8 mouse cellular contexts compared by ENCODE assay signal in the genomic region with DNA sequence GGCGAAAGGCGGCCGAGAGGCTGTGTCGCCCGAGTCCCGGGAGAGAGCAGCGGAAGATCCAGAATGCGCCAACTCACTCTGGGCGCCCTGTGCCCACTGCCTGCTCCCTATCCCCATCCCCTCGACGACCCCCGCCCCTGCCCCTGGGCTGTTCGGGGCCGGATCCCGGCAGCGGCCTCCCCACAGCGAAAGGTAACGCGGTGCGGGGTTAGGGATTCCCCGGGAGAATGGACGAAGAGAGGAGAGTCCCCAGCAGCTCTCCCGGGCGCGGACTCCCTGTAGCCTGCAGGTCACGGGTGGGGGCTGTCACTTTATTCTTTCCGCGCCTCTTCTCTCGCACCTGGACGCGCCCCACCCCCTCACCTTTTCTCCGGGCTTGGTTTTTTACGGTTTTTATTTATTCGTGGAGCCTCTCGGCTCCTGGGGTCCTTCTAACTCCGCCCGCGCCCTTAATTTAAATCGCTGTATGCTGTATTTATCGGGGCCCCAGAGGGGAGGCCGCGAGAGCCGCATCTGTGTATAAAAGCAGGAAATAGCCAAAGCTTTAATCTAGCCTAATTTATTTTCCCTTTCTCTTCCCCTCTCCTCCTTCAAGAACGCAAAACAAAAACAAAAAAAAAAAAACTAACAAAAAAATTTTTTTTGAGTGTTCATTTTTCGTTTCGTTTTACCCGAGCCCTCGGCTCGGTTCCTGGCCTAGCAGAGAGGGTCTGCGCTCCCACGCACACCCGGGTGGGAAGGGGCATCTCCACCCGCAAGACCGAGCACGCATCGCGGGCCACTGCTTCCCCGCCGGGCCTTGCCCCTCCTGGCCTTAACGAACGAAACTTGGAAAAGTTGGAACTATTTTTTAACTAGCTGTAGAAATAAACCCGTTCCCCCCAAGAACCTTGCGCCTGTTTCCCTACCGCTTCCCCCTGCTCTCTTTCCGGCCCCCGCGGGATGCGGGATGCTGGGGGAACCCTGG. TPM values are rescaled to one million over a fixed set of nuclear protein-coding genes. Genes with fewer than 3 reads are reported as not detected.
A peak's percentile ranks its signal among the peaks of the same experiment; 100 is the strongest.
DNase-seq lines count a peak whose midpoint lies in the region; ATAC-seq and TF ChIP-seq lines count a peak whose summit lies in the region.

No protein-coding gene starts in this region.

- no peaks in the 10 kb centered on the region for H3K9me3 ChIP-seq in embryonic facial prominence, embryonic 10.5 days
- H3K9me3 ChIP-seq in hindbrain, postnatal 0 days (ENCODE audit: low read length), result no peaks in the 10 kb centered on the region
- no peaks in the 10 kb centered on the region for H3K9me3 ChIP-seq in midbrain, postnatal 0 days (ENCODE audit: low read length)

- no peak overlapping the region for H3K9ac ChIP-seq in hindbrain, postnatal 0 days (replicated peaks; ENCODE audit: low read length)
- H3K9ac ChIP-seq in midbrain, postnatal 0 days (replicated peaks; ENCODE audit: low read length, poor library complexity, severe bottlenecking), result peak overlapping the region; percentile 60

- peak overlapping the region; percentile 75 for H3K4me2 ChIP-seq in hindbrain, postnatal 0 days (ENCODE audit: low read depth, low read length)
- H3K4me2 ChIP-seq in midbrain, postnatal 0 days (ENCODE audit: low read depth, low read length, poor library complexity, severe bottlenecking), result peak overlapping the region; percentile 80

- peaks cover 100% of the 10 kb centered on the region for H3K27me3 ChIP-seq in embryonic facial prominence, embryonic 10.5 days (replicated peaks; ENCODE audit: low read depth, poor library complexity, severe bottlenecking)
- H3K27me3 ChIP-seq in hindbrain, postnatal 0 days (ENCODE audit: insufficient read depth, low read length), result peaks cover 68% of the 10 kb centered on the region
- H3K27me3 ChIP-seq in midbrain, postnatal 0 days (ENCODE audit: insufficient read depth, low read length), result peaks cover 18% of the 10 kb centered on the region; the same call in 1 of the 2 replicates

- peak; percentile 30 for DNase-seq in kidney, adult 18-20 months
- no peak for DNase-seq in kidney, adult 9 months
- peak; percentile 68 for DNase-seq in embryonic facial prominence, embryonic 10.5 days (ENCODE audit: low spot score)
- no peak for DNase-seq in hindbrain, postnatal 0 days (ENCODE audit: low spot score)
- DNase-seq in midbrain, postnatal 0 days (ENCODE audit: low spot score), result no peak
- DNase-seq in frontal cortex, postnatal 36 days (ENCODE audit: low spot score in 2 of 2), result no peak
- DNase-seq in yolk sac, embryonic 10.5 days (ENCODE audit: low spot score), result no peak
- DNase-seq in left cerebral cortex, postnatal 36 days (ENCODE audit: low spot score in 2 of 2), result no peak

- no peaks in the 10 kb centered on the region for H3K36me3 ChIP-seq in embryonic facial prominence, embryonic 10.5 days (replicated peaks)
- H3K36me3 ChIP-seq in hindbrain, postnatal 0 days (ENCODE audit: insufficient read depth, low read length), result no peaks in the 10 kb centered on the region
- H3K36me3 ChIP-seq in midbrain, postnatal 0 days (ENCODE audit: insufficient read depth, low read length), result no peaks in the 10 kb centered on the region

- H3K4me3 ChIP-seq in embryonic facial prominence, embryonic 10.5 days, result peak overlapping the region; percentile 75
- peak overlapping the region; percentile 43 for H3K4me3 ChIP-seq in hindbrain, postnatal 0 days (ENCODE audit: low read length)
- H3K4me3 ChIP-seq in midbrain, postnatal 0 days (ENCODE audit: low read depth, low read length), result peak overlapping the region; percentile 51

- ATAC-seq in hindbrain, postnatal 0 days, result no peak
- no peak for ATAC-seq in midbrain, postnatal 0 days (ENCODE audit: low FRiP score)

- intact Hi-C loops in left cerebral cortex, postnatal 36 days (cut with DNase I), result loop anchor here (10.0 kb wide), 1 partner anchor 265 kb away; no protein-coding TSS in a partner anchor

- no peak for TF ChIP-seq CTCF in hindbrain, postnatal 0 days (IDR thresholded peaks at IDR 0.05; ENCODE audit: low read depth)
- no peak for TF ChIP-seq CTCF in midbrain, postnatal 0 days (IDR thresholded peaks at IDR 0.05)

- H3K27ac ChIP-seq in embryonic facial prominence, embryonic 10.5 days (replicated peaks), result no peak overlapping the region
- H3K27ac ChIP-seq in hindbrain, postnatal 0 days, result no peak overlapping the region
- H3K27ac ChIP-seq in midbrain, postnatal 0 days (ENCODE audit: low read depth, low read length), result no peak overlapping the region

- WGBS in embryonic facial prominence, embryonic 10.5 days, result under 1% methylated on average over 68 of the region's 68 CpGs
- WGBS in hindbrain, postnatal 0 days, result 3% methylated on average over 68 of the region's 68 CpGs
- 2% methylated on average over 60 of the region's 68 CpGs for WGBS in midbrain, postnatal 0 days

- H3K4me1 ChIP-seq in embryonic facial prominence, embryonic 10.5 days, result peaks cover 42% of the 10 kb centered on the region
- no peaks in the 10 kb centered on the region; the same call in 1 of the 2 replicates for H3K4me1 ChIP-seq in hindbrain, postnatal 0 days (ENCODE audit: insufficient read depth, low read length)
- no peaks in the 10 kb centered on the region for H3K4me1 ChIP-seq in midbrain, postnatal 0 days (ENCODE audit: insufficient read depth, low read length)

RNA-seq across cellular contexts. Expression of a gene that starts 2.9 kb away (rescaled TPM):
- 1.7 and 2.5 TPM in 2 replicates for polyA plus RNA-seq in embryonic facial prominence, embryonic 10.5 days (2016; fragmentation: Nextera tagmentation; extraction: Ambion mirVana)
- total RNA-seq in hindbrain, postnatal 0 days (2014; rRNA removed), result 4.8 and 7.0 TPM in 2 replicates
- 4.1 and 6.3 TPM in 2 replicates for polyA plus RNA-seq in hindbrain, postnatal 0 days (2015; fragmentation: Nextera tagmentation; extraction: Ambion mirVana)
- total RNA-seq in midbrain, postnatal 0 days (2014; rRNA removed), result 17.7 and 19.8 TPM in 2 replicates
- 11.4 and 11.5 TPM in 2 replicates for polyA plus RNA-seq in midbrain, postnatal 0 days (2015; fragmentation: Nextera tagmentation; extraction: Ambion mirVana)
- 10 to 100 TPM; 14.8 to 21.6 TPM for total RNA-seq in left cerebral cortex, postnatal 36 days (2021)

RNA-seq across cellular contexts. Expression of a gene that starts 33.9 kb away (rescaled TPM):
- polyA plus RNA-seq in embryonic facial prominence, embryonic 10.5 days (2016; fragmentation: Nextera tagmentation; extraction: Ambion mirVana), result 70.8 and 78.6 TPM in 2 replicates
- 4.0 and 9.0 TPM in 2 replicates for total RNA-seq in hindbrain, postnatal 0 days (2014; rRNA removed)
- polyA plus RNA-seq in hindbrain, postnatal 0 days (2015; fragmentation: Nextera tagmentation; extraction: Ambion mirVana), result 31.2 and 39.0 TPM in 2 replicates
- 10.3 and 10.9 TPM in 2 replicates for total RNA-seq in midbrain, postnatal 0 days (2014; rRNA removed)
- polyA plus RNA-seq in midbrain, postnatal 0 days (2015; fragmentation: Nextera tagmentation; extraction: Ambion mirVana), result 30.7 and 31.7 TPM in 2 replicates
- total RNA-seq in left cerebral cortex, postnatal 36 days (2021), result 10 to 100 TPM; 14.4 to 15.1 TPM

RNA-seq across cellular contexts. Expression of a gene that starts 41.0 kb away (rescaled TPM):
- 10.8 and 15.5 TPM in 2 replicates for polyA plus RNA-seq in embryonic facial prominence, embryonic 10.5 days (2016; fragmentation: Nextera tagmentation; extraction: Ambion mirVana)
- 7.1 and 7.3 TPM in 2 replicates for total RNA-seq in hindbrain, postnatal 0 days (2014; rRNA removed)
- polyA plus RNA-seq in hindbrain, postnatal 0 days (2015; fragmentation: Nextera tagmentation; extraction: Ambion mirVana), result 2.5 and 3.1 TPM in 2 replicates
- 5.0 and 6.9 TPM in 2 replicates for total RNA-seq in midbrain, postnatal 0 days (2014; rRNA removed)
- 1.7 and 2.0 TPM in 2 replicates for polyA plus RNA-seq in midbrain, postnatal 0 days (2015; fragmentation: Nextera tagmentation; extraction: Ambion mirVana)
- 1 to 10 TPM; 1.6 to 1.9 TPM for total RNA-seq in left cerebral cortex, postnatal 36 days (2021)

RNA-seq across cellular contexts. Expression of a gene that starts 48.9 kb away (rescaled TPM):
- polyA plus RNA-seq in embryonic facial prominence, embryonic 10.5 days (2016; fragmentation: Nextera tagmentation; extraction: Ambion mirVana), result 0.24 TPM in 1 of 2 replicates, not detected in the other
- total RNA-seq in hindbrain, postnatal 0 days (2014; rRNA removed), result 0.26 TPM in 1 of 2 replicates, not detected in the other
- 0.23 TPM in 1 of 2 replicates, not detected in the other for polyA plus RNA-seq in hindbrain, postnatal 0 days (2015; fragmentation: Nextera tagmentation; extraction: Ambion mirVana)
- not detected in 2 replicates for total RNA-seq in midbrain, postnatal 0 days (2014; rRNA removed)
- polyA plus RNA-seq in midbrain, postnatal 0 days (2015; fragmentation: Nextera tagmentation; extraction: Ambion mirVana), result 0.19 TPM in 1 of 2 replicates, not detected in the other
- total RNA-seq in left cerebral cortex, postnatal 36 days (2021), result under 1 TPM in 1 of 2 experiments, not detected in 1; 0.79 TPM

RNA-seq across cellular contexts. Expression of a gene that starts 55.0 kb away (rescaled TPM):
- 265 and 267 TPM in 2 replicates for polyA plus RNA-seq in embryonic facial prominence, embryonic 10.5 days (2016; fragmentation: Nextera tagmentation; extraction: Ambion mirVana)
- total RNA-seq in hindbrain, postnatal 0 days (2014; rRNA removed), result 18.7 and 33.0 TPM in 2 replicates
- polyA plus RNA-seq in hindbrain, postnatal 0 days (2015; fragmentation: Nextera tagmentation; extraction: Ambion mirVana), result 79.7 and 87.9 TPM in 2 replicates
- 32.8 and 34.3 TPM in 2 replicates for total RNA-seq in midbrain, postnatal 0 days (2014; rRNA removed)
- polyA plus RNA-seq in midbrain, postnatal 0 days (2015; fragmentation: Nextera tagmentation; extraction: Ambion mirVana), result 73.8 and 75.9 TPM in 2 replicates
- 10 to 100 TPM; 31.8 to 37.3 TPM for total RNA-seq in left cerebral cortex, postnatal 36 days (2021)

Comparison
In these comparisons a context has a peak if more than half of its experiments do, and no peak if none do; other contexts are left out.
1. DNase-seq: peak in kidney, adult 18-20 months (single experiment) and embryonic facial prominence, embryonic 10.5 days (single experiment); none in kidney, adult 9 months (single experiment), hindbrain, postnatal 0 days (single experiment), midbrain, postnatal 0 days (single experiment), frontal cortex, postnatal 36 days (0 of 2), yolk sac, embryonic 10.5 days (single experiment) and left cerebral cortex, postnatal 36 days (0 of 2).
2. Peak in every context shown above with its lines, with median percentiles within 50 percentile points of each other: H3K4me3 ChIP-seq.